Mouse (Mus musculus) heart, postnatal 36 days (tissue): ENCODE measurements around the gene Recql5. TPM values are rescaled to one million over a fixed set of nuclear protein-coding genes. Genes with fewer than 3 reads are reported as not detected.
A peak's percentile ranks its signal among the peaks of the same experiment; 100 is the strongest.

Experiments
- DNase-seq, 2 experiments: peaks; one replicate each; pipeline ENCODE4 v3.0.0; 2021 to 2022
- intact Hi-C: fragments of 180-260 bp; cut with DNase I; formaldehyde crosslinking; loops from one replicate; pipeline ENCODE4 v1.15.1; 2025
- total RNA-seq, 2 experiments: library from RNA; stranded (reverse); gene quantifications; 2 replicates each; pipeline ENCODE4 v1.2.3; 2021

The Recql5 gene
- total RNA-seq, 2 experiments from 2014 or later: 6.7 to 8.9 TPM

DNA sequence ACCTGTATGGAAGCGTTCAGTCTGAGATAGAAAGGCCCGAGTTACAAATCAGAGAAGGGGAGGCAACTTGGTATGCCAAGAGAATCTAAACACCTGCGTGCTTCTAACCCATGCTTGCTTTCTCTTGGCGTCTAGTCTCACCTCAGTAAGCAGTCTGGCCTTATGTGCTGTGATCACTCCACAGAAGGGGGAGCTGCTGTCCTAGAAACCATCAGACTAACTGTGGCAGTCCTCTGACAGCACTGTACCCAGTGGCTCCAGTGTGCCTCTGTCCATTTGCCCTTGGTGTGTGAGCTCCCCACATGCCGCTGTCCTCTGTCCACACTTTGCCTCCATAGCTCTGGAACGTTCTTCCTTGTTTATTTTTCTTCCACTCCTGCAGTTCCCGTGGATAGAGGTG is 8.7 kb upstream of the Recql5 start:
- no peak for DNase-seq
- intact Hi-C loops: loop anchor here (5.0 kb wide), 2 partner anchors 140 to 280 kb away; no protein-coding TSS in a partner anchor

DNA sequence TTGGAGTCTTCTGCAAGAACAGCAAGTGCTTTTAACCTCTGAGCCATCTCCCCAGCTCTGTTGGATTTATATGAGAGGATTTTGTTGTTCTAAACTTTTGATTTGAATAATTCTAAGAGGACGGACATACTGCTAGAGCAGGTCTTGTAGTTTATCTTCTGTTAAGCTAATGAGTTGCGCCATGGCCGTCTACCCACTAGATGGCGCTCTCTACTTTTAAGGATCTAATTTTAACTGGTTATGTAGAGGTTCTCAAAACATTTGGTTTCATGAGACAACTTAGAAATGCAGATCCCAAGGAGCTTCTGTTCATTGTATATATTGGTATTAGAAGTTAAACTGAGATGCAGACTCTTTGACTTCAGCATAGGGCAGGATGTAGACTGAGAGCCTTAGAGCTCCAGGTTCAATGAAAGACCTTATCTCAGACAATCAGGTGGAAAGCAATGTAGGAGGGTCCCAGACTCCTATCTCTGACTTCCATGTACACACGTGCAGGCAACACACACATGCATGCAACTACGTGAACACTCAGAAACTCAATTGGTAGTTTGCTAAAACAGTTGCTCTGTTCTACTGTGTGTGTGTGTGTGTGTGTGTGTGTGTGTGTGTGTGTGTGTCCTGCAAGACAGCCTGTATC is 6.5 kb upstream of the Recql5 start:
- DNase-seq: peak; percentile 56 to 68
- intact Hi-C loops: loop anchor here (1.0 to 5.0 kb wide), 3 partner anchors 59 to 282 kb away; no protein-coding TSS in a partner anchor

DNA sequence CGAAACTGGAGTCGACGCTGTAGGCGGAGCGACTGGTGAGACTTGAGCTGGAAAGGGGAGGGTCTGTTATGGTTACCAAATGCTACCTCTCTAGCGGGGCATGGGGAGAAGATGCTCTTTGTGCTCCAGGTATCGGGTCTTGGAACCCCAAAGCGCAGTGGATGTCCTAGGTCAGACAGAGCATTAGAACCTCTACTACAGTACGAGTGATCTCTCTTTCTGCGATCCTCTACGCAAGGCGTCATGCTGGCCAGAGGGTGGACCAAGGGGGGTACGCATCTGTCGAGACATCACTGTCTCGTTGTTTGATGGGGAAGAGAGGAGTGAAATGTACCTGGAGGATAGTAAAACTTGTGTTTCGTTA is 452 bp upstream of the Recql5 start:
- intact Hi-C loops: loop anchor here (5.0 kb wide), 1 partner anchor 199 kb away; the partner anchor contains the start of gene Trim65
- DNase-seq: no peak

DNA sequence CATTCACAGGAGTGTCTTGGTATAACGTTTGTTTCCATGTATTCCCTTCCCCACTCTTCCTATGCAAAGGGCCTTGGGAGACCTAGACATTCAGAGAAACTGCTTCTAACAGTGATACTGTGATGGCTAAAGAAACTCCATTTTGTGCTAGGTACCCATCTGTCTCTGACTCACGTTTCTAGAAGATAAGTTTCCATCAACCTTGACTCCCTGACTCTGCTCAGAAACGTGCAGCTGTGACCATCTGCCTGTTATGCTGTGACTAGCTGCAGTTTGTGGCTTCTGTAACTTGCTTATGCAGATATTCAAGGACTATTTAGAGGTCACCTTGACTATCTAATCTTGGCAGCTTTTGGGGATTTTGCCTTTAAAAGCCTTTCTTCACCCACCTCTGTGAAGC is 2.0 kb downstream of the Recql5 start:
- DNase-seq: no peak
- intact Hi-C loops: loop anchor here (5.0 kb wide), 1 partner anchor 201 kb away; the partner anchor contains the start of gene Trim65

DNA sequence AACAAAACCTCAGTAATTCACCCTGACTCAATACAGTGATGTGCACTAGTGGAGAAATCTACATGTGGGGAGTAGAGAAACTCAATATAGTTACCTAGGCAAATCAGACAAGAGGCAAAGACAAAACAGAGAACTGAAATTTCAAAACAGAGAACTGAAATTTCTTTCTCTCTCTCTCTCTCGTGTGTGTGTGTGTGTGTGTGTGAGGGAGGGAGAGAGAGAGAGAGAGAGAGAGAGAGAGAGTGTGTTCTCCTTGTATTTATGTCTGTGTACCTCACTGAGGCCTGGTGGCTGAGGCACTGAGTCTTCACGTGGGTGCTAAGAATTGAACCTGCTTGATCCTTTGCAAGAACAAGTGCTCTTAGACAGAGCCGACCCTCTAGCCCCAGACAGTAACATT is 3.5 kb downstream of the Recql5 start:
- intact Hi-C loops: loop anchor here (5.0 kb wide), 1 partner anchor 202 kb away; the partner anchor contains the start of gene Trim65
- no peak for DNase-seq

DNA sequence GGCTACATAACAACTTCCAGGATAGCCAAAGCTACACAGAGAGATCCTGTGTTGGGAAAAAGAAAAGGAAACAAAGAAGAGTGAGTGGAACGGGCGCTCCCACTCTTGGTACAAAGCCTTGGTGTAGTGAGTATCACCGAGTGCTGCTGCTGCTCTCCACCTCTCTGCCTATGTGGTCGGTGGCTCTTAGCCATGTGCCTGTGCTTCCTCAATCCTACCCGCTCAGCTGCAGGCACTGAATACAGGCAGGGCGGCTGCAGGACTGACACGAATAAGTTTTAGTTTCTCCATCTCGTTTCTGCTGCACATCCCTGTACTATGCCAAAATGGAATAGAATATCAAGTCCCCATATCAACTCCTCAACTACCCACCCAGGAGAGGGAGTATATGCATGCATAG is 4.2 kb downstream of the Recql5 start:
- no peak for DNase-seq
- intact Hi-C loops: no loop called here

DNA sequence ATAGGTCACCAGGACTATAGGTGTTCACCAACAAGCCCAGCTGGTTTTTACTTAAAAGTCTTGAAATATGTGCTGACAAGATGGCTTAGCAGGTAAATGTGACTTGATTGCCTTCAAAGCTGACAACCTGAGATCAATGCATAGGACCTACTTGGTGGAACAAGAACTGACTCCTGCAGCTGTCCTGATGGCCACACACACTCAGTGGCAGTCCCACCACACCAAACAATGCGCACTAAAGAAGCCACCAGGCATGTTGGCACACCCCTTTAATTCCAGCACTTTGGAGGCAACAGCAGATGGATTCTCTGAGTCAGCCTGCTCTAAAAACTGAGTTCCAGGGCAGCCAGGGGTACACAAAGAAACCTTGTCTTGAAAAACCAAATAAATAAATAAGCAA is 11.3 kb downstream of the Recql5 start:
- no peak for DNase-seq
- intact Hi-C loops: no loop called here

DNA sequence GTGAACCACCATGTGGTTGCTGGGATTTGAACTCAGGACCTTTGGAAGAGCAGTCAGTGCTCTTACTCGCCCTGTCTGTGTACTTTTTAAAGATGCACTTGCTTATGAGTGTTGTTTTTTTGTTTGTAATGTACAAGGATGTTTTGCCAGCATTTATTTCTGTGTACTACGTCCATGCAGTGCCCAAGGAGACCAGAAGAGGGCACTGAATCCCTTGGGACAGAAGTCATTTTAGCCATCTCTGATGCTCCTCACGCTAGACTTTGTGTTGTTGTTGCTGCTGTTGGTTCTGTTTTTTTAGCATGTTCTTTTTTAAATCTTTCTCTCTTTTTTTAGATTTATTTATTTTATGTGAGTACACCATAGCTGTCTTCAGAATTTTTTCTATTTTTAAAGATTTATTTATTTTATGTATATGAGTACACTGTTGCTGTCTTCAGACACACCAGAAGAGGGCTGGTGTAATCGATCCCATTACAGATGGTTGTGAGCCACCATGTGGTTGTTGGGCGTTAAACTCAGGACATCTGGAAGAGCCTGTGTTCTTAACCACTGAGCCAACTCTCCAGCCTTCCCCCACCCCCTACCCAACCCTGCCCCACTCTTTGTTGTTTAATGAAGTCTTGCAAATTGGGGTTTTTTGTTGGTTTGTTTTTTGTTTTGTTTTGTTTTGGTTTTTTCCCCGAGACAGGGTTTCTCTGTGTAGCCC is 13.0 kb downstream of the Recql5 start:
- peak in 1 of 2 experiments; percentile 69 for DNase-seq
- intact Hi-C loops: no loop called here

DNA sequence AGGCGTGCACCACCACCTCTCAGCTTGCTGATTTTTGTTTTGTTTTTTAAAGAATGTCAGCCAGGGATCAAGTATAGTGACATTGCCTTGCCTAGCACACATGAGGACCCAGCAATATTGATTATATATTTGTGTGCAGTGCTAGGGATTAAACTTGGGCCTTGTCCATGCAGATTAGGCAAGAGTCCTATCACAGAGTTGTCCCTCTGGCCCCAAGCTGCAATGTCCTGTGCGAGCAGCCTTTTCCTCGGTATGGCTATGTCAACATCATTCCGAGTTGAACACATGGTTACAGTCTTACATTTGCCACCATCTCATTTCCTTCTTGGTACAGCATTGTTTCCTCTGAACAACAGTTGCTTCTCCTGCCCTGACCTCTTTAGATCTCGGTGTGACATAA is 14.2 kb downstream of the Recql5 start:
- intact Hi-C loops: loop anchor here (2.0 kb wide), 1 partner anchor 24 kb away; no protein-coding TSS in a partner anchor
- no peak for DNase-seq

DNA sequence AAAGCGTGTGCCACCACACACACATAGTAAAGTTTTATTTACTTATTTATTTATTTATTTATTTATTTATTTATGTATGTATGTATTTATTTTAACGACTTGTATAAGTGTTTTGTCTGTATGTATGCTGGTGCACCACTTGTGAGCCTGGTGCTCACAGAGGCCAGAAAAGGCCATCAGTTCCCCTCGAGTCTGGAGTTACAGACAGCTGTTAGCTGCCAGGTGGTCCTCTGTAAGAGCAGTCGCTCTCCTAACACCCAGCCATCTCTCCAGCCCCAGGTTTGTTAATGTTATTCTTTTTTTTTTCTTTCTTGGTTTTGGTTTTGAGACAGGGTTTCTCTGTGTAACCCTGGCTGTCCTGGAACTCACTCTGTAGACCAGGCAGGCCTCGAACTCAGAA is 14.6 kb downstream of the Recql5 start:
- no peak for DNase-seq
- intact Hi-C loops: loop anchor here (2.0 kb wide), 1 partner anchor 24 kb away; no protein-coding TSS in a partner anchor

DNA sequence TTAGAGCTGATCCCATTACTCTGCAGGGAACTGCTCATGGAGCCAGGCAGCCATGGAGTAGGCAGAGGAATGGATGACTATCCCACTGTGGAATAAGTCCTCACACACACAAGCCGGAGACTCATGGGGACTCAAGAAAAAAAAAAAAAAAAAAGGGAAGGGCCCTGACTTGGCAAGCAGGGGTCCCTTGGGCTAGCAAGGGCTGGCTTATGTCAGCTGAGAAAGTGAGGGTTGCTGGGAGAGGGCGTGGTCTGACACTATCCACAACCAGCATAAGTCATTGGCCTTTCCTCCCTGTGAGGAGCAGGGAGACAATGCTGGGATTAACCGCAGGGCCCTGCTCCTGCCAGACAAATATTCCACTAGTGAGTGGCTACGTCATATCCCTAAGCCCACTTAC is 16.7 kb downstream of the Recql5 start:
- intact Hi-C loops: no loop called here
- no peak for DNase-seq

DNA sequence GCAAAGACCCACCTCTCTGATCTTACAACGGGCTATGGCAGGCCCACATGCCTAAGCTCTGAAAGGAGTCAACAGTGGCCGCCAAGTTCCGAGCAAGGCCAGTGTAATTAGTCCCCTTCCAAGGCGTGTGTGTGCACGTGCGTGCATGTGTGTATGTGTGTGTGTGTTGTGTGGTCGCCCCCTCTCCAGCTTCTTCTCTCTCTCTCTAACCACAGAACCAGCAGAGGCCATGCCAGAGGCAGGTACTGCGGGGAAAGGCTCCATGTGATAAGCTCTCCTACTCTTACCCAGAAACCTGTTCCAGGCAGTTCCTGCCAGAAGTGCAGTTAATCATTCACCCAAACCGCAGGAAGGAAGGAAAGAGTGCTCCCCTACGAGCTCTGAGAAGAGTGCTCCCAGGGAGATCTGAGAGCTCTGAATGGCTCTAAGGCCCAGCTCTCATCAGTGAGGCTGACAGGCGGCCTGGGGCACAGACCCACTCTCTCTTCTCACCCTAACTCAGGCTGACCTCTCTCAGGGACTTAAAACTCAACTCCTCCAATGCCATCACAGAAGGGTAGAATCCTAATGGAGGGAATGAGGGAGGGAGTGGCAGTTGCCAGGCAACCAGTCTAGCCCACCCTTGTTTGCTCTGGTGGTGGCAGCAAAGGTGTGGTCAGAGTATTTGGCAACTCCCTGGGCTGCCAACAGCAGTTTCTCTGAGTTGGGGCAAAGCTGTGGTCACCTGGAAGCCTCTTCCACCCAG is 21.5 kb downstream of the Recql5 start, which contains the start of gene Smim6:
TSS of gene Smim6 (plus strand) at position 386 of the 745 bp plus-strand sequence.
- DNase-seq: no peak
- intact Hi-C loops: no loop called here

DNA sequence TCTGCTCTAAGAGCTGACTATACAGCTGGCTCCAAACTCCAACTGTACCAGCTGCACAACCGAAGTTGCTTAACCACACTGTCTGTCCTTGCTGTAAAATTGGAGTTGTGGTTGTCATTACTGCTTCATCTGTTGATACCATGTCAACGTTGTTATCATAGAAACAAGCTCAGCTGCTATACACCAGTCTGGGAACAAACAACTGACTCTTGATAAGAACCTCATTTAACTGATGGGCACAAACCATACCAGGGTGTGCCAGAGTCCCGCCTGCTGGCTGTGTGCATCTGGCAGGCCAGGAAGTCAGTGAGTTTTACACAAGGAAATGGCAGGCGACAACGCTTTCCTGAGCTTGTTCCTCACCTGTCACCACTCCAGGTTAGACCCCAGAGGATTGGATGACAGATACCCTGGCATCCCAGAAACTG is 22.1 kb downstream of the Recql5 start:
- DNase-seq: no peak
- intact Hi-C loops: no loop called here

DNA sequence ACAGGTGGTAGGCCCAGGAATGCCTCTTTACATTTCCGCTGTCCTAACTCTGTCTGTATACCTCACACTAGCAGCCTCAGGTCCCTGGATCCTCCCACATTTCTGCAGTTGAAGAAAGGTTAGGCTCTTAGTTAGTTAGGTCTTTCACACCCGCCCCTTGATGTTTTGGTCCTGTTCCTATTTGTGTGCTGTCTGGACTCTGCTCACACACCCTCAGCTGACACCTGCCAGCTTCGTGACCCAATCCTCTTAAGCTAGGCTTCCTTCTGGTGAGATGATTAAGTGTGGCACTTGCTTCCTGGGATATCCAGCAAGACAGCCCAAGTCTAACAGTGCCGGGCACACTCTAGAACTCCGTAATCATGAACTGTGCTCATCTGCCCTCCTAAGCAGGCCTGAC is 26.8 kb downstream of the Recql5 start:
- intact Hi-C loops: no loop called here
- DNase-seq: no peak

DNA sequence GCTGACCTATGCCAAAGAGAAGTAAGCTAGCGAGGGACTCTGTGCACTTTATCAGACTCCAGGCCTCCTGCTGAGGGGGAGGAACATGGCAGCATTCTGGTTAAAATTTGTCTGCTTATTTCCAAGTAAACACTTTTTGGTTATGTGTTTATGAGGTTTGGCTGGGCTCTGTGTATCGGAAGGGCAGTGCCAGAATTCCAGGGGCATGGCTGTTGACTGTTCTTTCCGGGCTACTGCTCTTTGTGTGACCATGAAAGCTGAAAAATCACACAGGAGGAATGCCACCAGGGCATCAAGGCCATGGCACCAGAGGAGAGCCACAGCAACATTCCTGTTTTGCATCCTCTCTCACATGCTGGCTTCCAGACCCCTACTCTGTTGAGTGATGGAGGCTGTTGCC is 27.2 kb downstream of the Recql5 start:
- intact Hi-C loops: no loop called here
- no peak for DNase-seq

DNA sequence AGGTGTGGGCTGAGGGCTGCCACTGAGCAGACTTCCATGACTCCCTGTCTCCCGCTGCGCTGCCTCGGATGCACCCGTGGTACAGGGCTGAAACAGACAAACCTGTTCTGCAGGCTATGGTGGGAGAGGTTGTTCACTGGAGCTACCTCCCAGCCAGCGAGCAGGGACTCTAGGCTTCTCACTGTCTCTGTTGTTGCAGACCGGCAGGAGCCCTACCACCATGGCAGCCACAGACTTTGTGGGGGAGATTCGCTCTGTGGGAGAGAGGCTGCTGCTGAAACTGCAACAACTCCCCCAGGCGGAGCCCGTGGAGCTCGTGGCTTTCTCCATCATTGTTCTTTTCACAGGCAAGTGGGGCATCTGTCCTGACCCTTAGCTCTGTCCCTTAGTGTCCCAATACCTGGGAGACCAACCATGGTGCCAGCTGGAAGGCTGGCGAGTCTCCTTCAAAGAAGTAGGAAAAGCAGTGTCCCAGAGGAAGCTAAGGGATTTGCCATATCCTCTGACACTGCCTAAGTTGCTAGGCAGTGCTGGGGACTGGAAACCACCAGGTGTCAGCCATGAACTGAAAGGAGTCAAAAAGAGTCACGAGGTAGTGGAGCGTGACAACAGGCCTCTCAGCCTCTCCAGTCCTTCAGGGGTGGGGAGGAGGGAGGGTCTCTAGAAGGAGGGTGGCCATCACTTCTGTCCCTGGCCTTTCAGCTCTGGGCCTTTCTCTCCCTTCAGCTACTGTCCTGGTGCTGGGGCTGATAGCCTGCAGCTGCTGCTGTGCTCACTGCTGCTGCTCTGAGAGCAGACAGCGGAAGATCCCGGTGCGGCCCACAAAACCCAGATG is 28.1 kb downstream of the Recql5 start:
- intact Hi-C loops: no loop called here
- DNase-seq: no peak

DNA sequence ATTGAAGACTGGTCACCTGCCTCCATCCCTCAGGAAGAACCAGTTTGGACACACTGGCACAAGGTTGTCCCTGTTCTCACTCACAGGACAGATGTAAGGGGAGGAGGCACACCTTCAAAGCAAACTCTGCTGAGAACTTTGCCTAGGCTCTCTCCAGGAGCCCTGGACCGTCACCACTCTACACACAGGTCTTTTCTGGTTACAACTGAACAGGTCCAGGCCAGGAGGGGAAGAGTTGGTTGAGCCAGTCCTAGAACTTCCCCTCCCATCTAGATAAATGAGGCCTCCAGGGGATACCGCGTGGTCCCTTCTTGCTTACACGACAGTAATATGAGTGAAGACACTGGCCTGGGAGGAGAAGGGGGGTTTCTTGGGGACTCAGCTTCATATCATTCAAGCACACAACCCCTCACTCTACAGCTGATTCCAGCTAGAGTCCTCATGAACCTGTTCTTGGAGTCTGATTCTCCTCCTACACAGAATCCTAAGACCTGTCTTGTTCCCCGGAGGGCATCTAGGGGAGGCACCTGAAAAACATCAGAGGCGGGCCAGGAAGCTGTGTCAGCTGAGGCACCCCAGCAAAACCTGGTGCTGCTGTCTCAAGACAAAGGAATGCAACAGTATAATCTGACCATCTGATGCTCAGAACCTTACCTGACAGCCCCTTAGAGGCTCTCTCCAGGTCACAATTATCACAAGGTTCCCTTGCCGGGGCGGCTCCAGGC is 28.9 kb downstream of the Recql5 start:
- intact Hi-C loops: no loop called here
- DNase-seq: no peak

DNA sequence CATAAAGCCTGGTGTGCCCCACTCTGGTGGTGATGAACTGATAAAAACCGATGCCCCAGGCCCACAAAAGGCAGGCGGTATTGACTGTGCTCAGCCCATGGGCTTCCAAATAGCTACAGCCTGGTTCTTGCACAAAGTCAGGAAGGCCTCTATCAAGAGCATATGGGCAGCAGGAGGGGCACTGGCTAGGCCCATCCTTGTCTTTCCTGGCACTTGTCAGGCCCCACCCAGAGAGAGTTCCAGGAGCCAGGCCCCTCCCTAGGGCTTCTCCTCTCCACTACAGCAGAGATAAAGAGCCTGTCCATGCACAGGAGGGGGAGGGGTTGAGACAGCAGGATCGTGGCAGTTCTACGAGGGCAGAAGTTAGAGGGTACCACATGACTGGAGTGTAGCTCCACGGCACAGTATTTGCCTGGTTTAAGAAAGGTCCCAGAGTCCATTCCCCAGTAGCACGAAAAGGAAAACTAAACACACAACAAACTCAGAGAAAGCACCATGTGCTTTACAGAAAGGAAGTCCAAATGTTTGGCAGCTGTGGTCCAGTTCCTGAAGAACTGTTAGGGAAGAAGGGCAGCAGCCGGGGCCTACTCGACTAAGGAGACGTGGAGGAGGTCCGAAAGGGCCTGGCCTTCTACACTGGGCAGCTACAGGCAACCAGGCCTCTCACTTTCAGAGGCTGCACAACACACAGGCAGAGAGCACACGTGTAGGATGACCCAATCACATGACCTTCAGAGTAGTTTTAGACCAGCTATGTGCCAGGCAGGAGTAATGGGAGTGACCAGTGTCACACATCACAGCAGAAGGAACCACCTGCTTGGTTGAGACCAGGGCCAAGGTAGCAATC is 29.7 kb downstream of the Recql5 start:
- peak; percentile 42 to 52 for DNase-seq
- intact Hi-C loops: no loop called here

DNA sequence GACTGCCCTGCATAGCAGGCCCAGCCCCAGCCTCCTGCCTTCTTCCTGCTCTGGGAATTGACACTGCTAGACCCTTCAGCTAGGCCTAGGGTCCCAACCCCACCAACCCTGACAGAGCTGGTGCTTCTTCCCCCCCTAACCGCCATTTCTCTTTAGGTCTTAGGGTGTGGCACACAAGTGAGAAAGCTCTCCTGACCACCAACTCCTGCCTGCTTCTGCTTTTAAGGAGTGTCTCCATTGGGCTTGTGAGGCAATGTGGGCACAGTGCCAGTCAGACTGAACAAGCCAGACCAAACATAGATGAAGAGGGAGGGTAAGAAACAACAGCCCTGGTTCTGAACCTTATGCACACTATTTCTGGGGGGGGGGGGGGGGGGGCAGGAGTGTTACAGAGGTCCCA is 30.4 kb downstream of the Recql5 start:
- intact Hi-C loops: no loop called here
- DNase-seq: peak; percentile 59 to 62
